Mouse (Mus musculus): Measurements from ENCODE around the gene Pax8. TPM values are rescaled to one million over a fixed set of nuclear protein-coding genes. Genes with fewer than 3 reads are reported as not detected.

The Pax8 gene
- polyA plus RNA-seq, 1 experiment from 2014 or later = 1.6 TPM

DNA sequence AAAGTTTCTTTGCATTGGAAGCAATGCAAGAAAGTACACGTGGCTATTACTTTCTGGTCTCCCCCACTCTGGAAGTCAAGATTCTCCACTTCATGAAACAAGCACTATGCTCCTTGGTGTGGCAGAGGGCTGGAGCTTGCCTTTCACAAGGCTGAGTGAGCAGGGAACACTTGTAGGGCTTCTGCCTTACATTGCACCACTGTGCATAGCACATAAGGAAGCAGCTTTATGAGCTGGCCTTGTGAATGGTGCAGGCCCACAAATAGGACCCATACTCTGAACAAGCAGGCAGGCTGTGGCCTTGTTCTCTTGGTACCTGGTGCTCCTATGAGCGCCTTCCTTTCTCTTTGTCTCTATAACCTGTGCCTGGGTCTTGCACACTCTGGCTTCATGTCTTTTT lies 82.1 kb downstream of the Pax8 start:
- Histone ChIP-seq H3K4me3 (no peak overlapping the region), H3K27ac (no peak overlapping the region), H3K9me3 (no peaks in the 10 kb centered on the region), H3K27me3 (ENCODE audit: insufficient read depth, poor library complexity, severe bottlenecking) (0 out of 2 replicates have a peak, but pooled peaks cover 5% of the 10 kb centered on the region), H3K36me3 (no peaks in the 10 kb centered on the region), H3K4me1 (no peaks in the 10 kb centered on the region)
- 77% methylated on average over 2 of the region's 2 CpGs for WGBS
- peak; percentile 52 for DNase-seq (ENCODE audit: low spot score)

GRCm38 (mm10) chr2:24387361-24388283 lies 87.8 kb downstream of the Pax8 start:
- Histone ChIP-seq H3K36me3 (no peaks in the 10 kb centered on the region), H3K9me3 (no peaks in the 10 kb centered on the region), H3K27ac (no peak overlapping the region), H3K4me1 (0 out of 2 replicates have a peak, but pooled peaks cover 2% of the 10 kb centered on the region), H3K4me3 (no peak overlapping the region), H3K27me3 (ENCODE audit: insufficient read depth, poor library complexity, severe bottlenecking) (no peaks in the 10 kb centered on the region)
- 77% methylated on average over 4 of the region's 4 CpGs for WGBS
- peak; percentile 58 for DNase-seq (ENCODE audit: low spot score)

GRCm38 (mm10) chr2:24386964-24387320 lies 88.5 kb downstream of the Pax8 start:
- Histone ChIP-seq H3K4me3 (no peak overlapping the region), H3K27ac (no peak overlapping the region), H3K36me3 (no peaks in the 10 kb centered on the region), H3K4me1 (0 out of 2 replicates have a peak, but pooled peaks cover 2% of the 10 kb centered on the region), H3K27me3 (ENCODE audit: insufficient read depth, poor library complexity, severe bottlenecking) (no peaks in the 10 kb centered on the region), H3K9me3 (no peaks in the 10 kb centered on the region)
- DNase-seq (ENCODE audit: low spot score) = peak; percentile 43
- WGBS = 90% methylated on average over 2 of the region's 2 CpGs

GRCm38 (mm10) chr2:24386158-24386963 lies 89.0 kb downstream of the Pax8 start:
- Histone ChIP-seq H3K27ac (no peak overlapping the region), H3K36me3 (no peaks in the 10 kb centered on the region), H3K4me1 (0 out of 2 replicates have a peak, but pooled peaks cover 2% of the 10 kb centered on the region), H3K4me3 (no peak overlapping the region), H3K27me3 (ENCODE audit: insufficient read depth, poor library complexity, severe bottlenecking) (no peaks in the 10 kb centered on the region), H3K9me3 (no peaks in the 10 kb centered on the region)
- peak; percentile 63 for DNase-seq (ENCODE audit: low spot score)
- WGBS = 74% methylated on average over 21 of the region's 21 CpGs

DNA sequence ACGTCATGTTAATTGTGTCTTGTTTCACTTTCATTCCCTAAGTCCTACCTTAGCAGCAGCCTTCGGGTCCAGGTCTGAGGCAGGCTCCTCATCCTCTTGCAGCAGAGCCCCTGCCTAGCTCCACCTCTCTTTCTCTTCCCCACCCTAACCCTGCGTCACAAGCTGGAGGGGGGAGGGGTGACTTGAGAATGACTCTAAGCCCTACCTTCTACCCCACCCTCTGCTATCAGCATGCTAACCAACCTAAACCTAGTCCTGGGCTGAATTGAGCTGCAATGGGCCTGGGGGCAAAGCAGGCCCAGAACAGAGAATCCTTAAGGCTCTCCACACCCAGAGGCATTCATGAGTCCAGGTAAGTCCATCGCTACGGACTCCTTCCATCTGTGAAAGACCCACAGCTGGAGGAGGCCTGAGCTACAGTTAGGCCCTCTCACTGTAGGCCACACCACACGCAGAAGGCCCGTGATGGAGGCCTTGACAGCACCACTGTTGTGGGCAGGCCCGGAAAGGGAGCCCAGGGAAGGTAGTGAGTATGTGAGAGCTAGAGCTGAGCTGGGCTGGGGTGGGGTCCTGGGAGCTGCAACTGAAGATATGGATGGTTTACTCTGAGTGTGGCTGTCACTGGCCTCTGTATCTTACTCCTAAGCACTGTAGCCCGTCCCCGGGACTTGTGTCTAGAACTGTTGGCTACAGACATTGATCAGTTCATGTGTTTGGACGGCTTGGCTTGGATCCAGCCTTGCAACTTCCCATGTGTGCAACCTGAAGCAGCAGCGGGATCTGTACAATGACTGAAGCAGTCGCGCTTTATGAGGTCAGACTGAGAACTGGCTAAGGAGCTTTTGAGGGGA lies 90.1 kb downstream of the Pax8 start:
- Histone ChIP-seq H3K4me1 (0 out of 2 replicates have a peak, but pooled peaks cover 2% of the 10 kb centered on the region), H3K27ac (no peak overlapping the region), H3K36me3 (no peaks in the 10 kb centered on the region), H3K9me3 (no peaks in the 10 kb centered on the region), H3K27me3 (ENCODE audit: insufficient read depth, poor library complexity, severe bottlenecking) (no peaks in the 10 kb centered on the region), H3K4me3 (no peak overlapping the region)
- DNase-seq (ENCODE audit: low spot score) = peak; percentile 69
- 77% methylated on average over 14 of the region's 14 CpGs for WGBS

DNA sequence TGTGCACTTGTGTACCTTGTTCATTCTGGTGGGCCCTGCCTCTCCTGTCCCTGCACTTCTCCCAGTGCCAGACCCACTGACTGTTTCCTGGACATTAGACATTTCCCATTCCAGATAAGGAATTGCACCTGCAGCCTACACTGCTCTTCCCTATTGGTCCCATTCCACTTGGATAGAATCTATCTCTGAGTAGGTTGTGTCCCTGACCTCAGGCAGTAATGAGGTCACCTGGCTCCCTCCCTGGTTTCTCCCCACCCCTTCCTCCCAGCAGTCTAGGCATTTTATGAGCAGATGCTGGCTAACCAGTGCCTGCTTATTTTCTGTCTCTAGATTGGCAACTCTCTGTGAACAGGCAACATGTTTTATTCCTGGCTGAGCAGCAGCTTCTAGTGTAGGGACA lies 91.0 kb downstream of the Pax8 start:
- H3K27ac ChIP-seq = no peak overlapping the region
- H3K27me3 ChIP-seq (ENCODE audit: insufficient read depth, poor library complexity, severe bottlenecking) = no peaks in the 10 kb centered on the region
- H3K4me1 ChIP-seq = 0 out of 2 replicates have a peak, but pooled peaks cover 2% of the 10 kb centered on the region
- H3K36me3 ChIP-seq = no peaks in the 10 kb centered on the region
- H3K4me3 ChIP-seq = no peak overlapping the region
- H3K9me3 ChIP-seq = no peaks in the 10 kb centered on the region
- peak; percentile 59 for DNase-seq (ENCODE audit: low spot score)

- peak; percentile 47 for DNase-seq (ENCODE audit: low spot score)
- Histone ChIP-seq H3K36me3 (no peaks in the 10 kb centered on the region), H3K27me3 (ENCODE audit: insufficient read depth, poor library complexity, severe bottlenecking) (no peaks in the 10 kb centered on the region), H3K9me3 (no peaks in the 10 kb centered on the region), H3K4me3 (no peak overlapping the region), H3K27ac (no peak overlapping the region), H3K4me1 (0 out of 2 replicates have a peak, but pooled peaks cover 2% of the 10 kb centered on the region)
- 66% methylated on average over 3 of the region's 3 CpGs for WGBS
Measured at GRCm38 (mm10) chr2:24383636-24384035, 91.8 kb downstream of the Pax8 start.

- DNase-seq (ENCODE audit: low spot score) = peak; percentile 70
- H3K27me3 ChIP-seq (ENCODE audit: insufficient read depth, poor library complexity, severe bottlenecking) = no peaks in the 10 kb centered on the region
- H3K27ac ChIP-seq = no peak overlapping the region
- no peak overlapping the region for H3K4me3 ChIP-seq
- no peaks in the 10 kb centered on the region for H3K9me3 ChIP-seq
- 0 out of 2 replicates have a peak, but pooled peaks cover 2% of the 10 kb centered on the region for H3K4me1 ChIP-seq
- no peaks in the 10 kb centered on the region for H3K36me3 ChIP-seq
- WGBS = 66% methylated on average over 9 of the region's 9 CpGs
Measured at GRCm38 (mm10) chr2:24382456-24383230, 92.8 kb downstream of the Pax8 start.

- no peak overlapping the region for H3K27ac ChIP-seq
- H3K4me3 ChIP-seq = no peak overlapping the region
- no peaks in the 10 kb centered on the region for H3K9me3 ChIP-seq
- H3K27me3 ChIP-seq (ENCODE audit: insufficient read depth, poor library complexity, severe bottlenecking) = no peaks in the 10 kb centered on the region
- H3K4me1 ChIP-seq = no peaks in the 10 kb centered on the region
- WGBS = 60% methylated on average over 5 of the region's 5 CpGs
- no peaks in the 10 kb centered on the region for H3K36me3 ChIP-seq
- peak; percentile 62 for DNase-seq (ENCODE audit: low spot score)
Measured at GRCm38 (mm10) chr2:24378747-24379450, 96.5 kb downstream of the Pax8 start.
